In genomic region chr12:111966683-111967173, GRCm38 (mm10) we compare ENCODE assay signal across 8 mouse cellular contexts. TPM values are rescaled to one million over a fixed set of nuclear protein-coding genes. Genes with fewer than 3 reads are reported as not detected.
DNase-seq lines count a peak whose midpoint lies in the region; ATAC-seq and TF ChIP-seq lines count a peak whose summit lies in the region.

TSS of gene Atp5mpl (minus strand) at chr12:111966977.

- H3K9ac ChIP-seq in embryonic facial prominence, embryonic 13.5 days: peak within 1 kb of the TSS; percentile 96
- H3K9ac ChIP-seq in limb, embryonic 12.5 days (replicated peaks): peak within 1 kb of the TSS; percentile 94
- peak within 1 kb of the TSS; percentile 78 for H3K9ac ChIP-seq in midbrain, embryonic 15.5 days

- peak within 1 kb of the TSS; percentile 98 for H3K4me3 ChIP-seq in embryonic facial prominence, embryonic 13.5 days
- H3K4me3 ChIP-seq in kidney, adult 2 months (ENCODE audit: insufficient read depth, low read depth, low read length): peak within 1 kb of the TSS; percentile 79
- H3K4me3 ChIP-seq in limb, embryonic 12.5 days (replicated peaks): peak within 1 kb of the TSS; percentile 89
- peak within 1 kb of the TSS; percentile 60 for H3K4me3 ChIP-seq in midbrain, embryonic 15.5 days
- H3K4me3 ChIP-seq in spleen, adult 2 months (ENCODE audit: extremely low read depth, insufficient read depth, insufficient read length): peak within 1 kb of the TSS; percentile 77

- H3K4me1 ChIP-seq in embryonic facial prominence, embryonic 13.5 days: peaks cover 12% of the 10 kb centered on the region
- peaks cover 31% of the 10 kb centered on the region for H3K4me1 ChIP-seq in kidney, adult 2 months (ENCODE audit: control insufficient read depth, insufficient read depth, low read length)
- H3K4me1 ChIP-seq in limb, embryonic 12.5 days (replicated peaks): peaks cover 10% of the 10 kb centered on the region
- H3K4me1 ChIP-seq in midbrain, embryonic 15.5 days: peaks cover 14% of the 10 kb centered on the region
- no peaks in the 10 kb centered on the region; the same call in 1 of the 2 replicates for H3K4me1 ChIP-seq in spleen, adult 2 months (ENCODE audit: control insufficient read depth, insufficient read depth, insufficient read length)

- no peaks in the 10 kb centered on the region for H3K9me3 ChIP-seq in embryonic facial prominence, embryonic 13.5 days
- H3K9me3 ChIP-seq in limb, embryonic 12.5 days: no peaks in the 10 kb centered on the region
- no peaks in the 10 kb centered on the region for H3K9me3 ChIP-seq in midbrain, embryonic 15.5 days

- H3K27me3 ChIP-seq in embryonic facial prominence, embryonic 13.5 days: no peaks in the 10 kb centered on the region
- no peaks in the 10 kb centered on the region for H3K27me3 ChIP-seq in kidney, adult 2 months (replicated peaks; ENCODE audit: control insufficient read depth, insufficient read depth, low read length)
- no peaks in the 10 kb centered on the region for H3K27me3 ChIP-seq in limb, embryonic 12.5 days
- H3K27me3 ChIP-seq in midbrain, embryonic 15.5 days (replicated peaks): no peaks in the 10 kb centered on the region
- H3K27me3 ChIP-seq in spleen, adult 2 months (ENCODE audit: control insufficient read depth, insufficient read depth, low read length): no peaks in the 10 kb centered on the region

- ATAC-seq in embryonic facial prominence, embryonic 13.5 days (ENCODE audit: insufficient number of reproducible peaks, insufficient read depth, low FRiP score, low TSS enrichment, low read depth): peak; percentile 77
- peak; percentile 79 for ATAC-seq in limb, embryonic 12.5 days (ENCODE audit: insufficient number of reproducible peaks, insufficient read depth, low FRiP score, low TSS enrichment, low read depth)
- peak; percentile 93 for ATAC-seq in midbrain, embryonic 15.5 days (replicated peaks)

- peak; percentile 94 for DNase-seq in 3134 (ENCODE audit: extremely low read depth, insufficient read length, low spot score)
- DNase-seq in adrenal gland, postnatal 36 days: peak; percentile 98 to 99
- peak; percentile 95 to 99 for DNase-seq in heart, adult 18-20 months
- peak; percentile 97 for DNase-seq in kidney, adult 2 months
- DNase-seq in spleen, adult 2 months (ENCODE audit: low read depth in 1 of 2, low spot score in 2 of 2): peak; percentile 79 to 92

- peak; percentile 50 for TF ChIP-seq POLR2A in kidney, adult 2 months (IDR thresholded peaks at IDR 0.05; ENCODE audit: low read depth, low read length)
- peak; percentile 55; the same call in 1 of the 2 replicates for TF ChIP-seq POLR2A in spleen, adult 2 months (IDR thresholded peaks at IDR 0.05; ENCODE audit: low read depth, low read length)

- peak within 1 kb of the TSS; percentile 62 for H3K27ac ChIP-seq in embryonic facial prominence, embryonic 13.5 days
- H3K27ac ChIP-seq in kidney, adult 2 months (ENCODE audit: insufficient read depth, low read depth, low read length): peak within 1 kb of the TSS; percentile 96
- H3K27ac ChIP-seq in limb, embryonic 12.5 days: 0 out of 2 replicates have a peak within 1 kb of the TSS, but pooled peaks have one; percentile 50
- H3K27ac ChIP-seq in midbrain, embryonic 15.5 days: peak within 1 kb of the TSS; percentile 40
- peak within 1 kb of the TSS; percentile 60; the same call in 1 of the 2 replicates for H3K27ac ChIP-seq in spleen, adult 2 months (ENCODE audit: insufficient read depth, low read length)

- peaks cover 12% of the 10 kb centered on the region for H3K36me3 ChIP-seq in embryonic facial prominence, embryonic 13.5 days
- no peaks in the 10 kb centered on the region for H3K36me3 ChIP-seq in kidney, adult 2 months (ENCODE audit: control insufficient read depth, insufficient read depth, low read length)
- H3K36me3 ChIP-seq in limb, embryonic 12.5 days: peaks cover 23% of the 10 kb centered on the region
- H3K36me3 ChIP-seq in midbrain, embryonic 15.5 days (replicated peaks): 0 out of 2 replicates have a peak, but pooled peaks cover 3% of the 10 kb centered on the region
- peaks cover 2% of the 10 kb centered on the region for H3K36me3 ChIP-seq in spleen, adult 2 months (ENCODE audit: control insufficient read depth, insufficient read depth, low read length)

- TF ChIP-seq CTCF in kidney, adult 2 months (conservative IDR thresholded peaks at IDR 0.05; ENCODE audit: insufficient read depth, insufficient read length, low read depth, low read length): peak; percentile 78
- peak; percentile 94 for TF ChIP-seq CTCF in spleen, adult 2 months (IDR thresholded peaks at IDR 0.05; ENCODE audit: extremely low read depth, insufficient read depth, insufficient read length, insufficient replicate concordance)

- H3K4me2 ChIP-seq in embryonic facial prominence, embryonic 13.5 days: peak within 1 kb of the TSS; percentile 93
- H3K4me2 ChIP-seq in limb, embryonic 12.5 days: peak within 1 kb of the TSS; percentile 96
- H3K4me2 ChIP-seq in midbrain, embryonic 15.5 days: peak within 1 kb of the TSS; percentile 72

- under 1% methylated on average over 37 of the region's 37 CpGs for WGBS in embryonic facial prominence, embryonic 13.5 days
- under 1% methylated on average over 37 of the region's 37 CpGs for WGBS in kidney, adult 2 months
- WGBS in limb, embryonic 12.5 days: under 1% methylated on average over 37 of the region's 37 CpGs
- under 1% methylated on average over 37 of the region's 37 CpGs for WGBS in midbrain, embryonic 15.5 days
- under 1% methylated on average over 37 of the region's 37 CpGs for WGBS in spleen, adult 2 months

RNA-seq across cellular contexts. Expression of gene Atp5mpl, which starts in this region (rescaled TPM):
- total RNA-seq in adrenal gland, postnatal 36 days (2021): 100 to 1,000 TPM; 362 to 417 TPM
- 644 and 681 TPM in 2 replicates for polyA plus RNA-seq in embryonic facial prominence, embryonic 13.5 days (2015; fragmentation: Nextera tagmentation; extraction: Ambion mirVana)
- total RNA-seq in heart, adult 18-20 months (2021): 1,000 to 10,000 TPM; 1,322 to 1,486 TPM
- 91.8 and 126 TPM in 2 replicates for polyA plus RNA-seq in kidney, adult 2 months (2012; rRNA removed)
- polyA plus RNA-seq in limb, embryonic 12.5 days (2016; fragmentation: Nextera tagmentation; extraction: Ambion mirVana): 648 and 683 TPM in 2 replicates
- polyA plus RNA-seq in midbrain, embryonic 15.5 days (2015; fragmentation: Nextera tagmentation; extraction: Ambion mirVana): 664 and 669 TPM in 2 replicates
- polyA plus RNA-seq in spleen, adult 2 months (2012; rRNA removed): 8.8 and 9.3 TPM in 2 replicates

Comparison
In these comparisons a context has a peak if more than half of its experiments do, and no peak if none do; other contexts are left out.
1. Peak in every context shown above with its lines: DNase-seq, ATAC-seq, H3K4me3 ChIP-seq and H3K27ac ChIP-seq.
2. H3K27ac ChIP-seq: peak in every context shown above with its lines; median percentile 96 in kidney, adult 2 months; 62 in embryonic facial prominence, embryonic 13.5 days; 60 in spleen, adult 2 months; 50 in limb, embryonic 12.5 days; 40 in midbrain, embryonic 15.5 days.